Mouse (Mus musculus): ENCODE measurements at regions not wholly inside any gene's neighbourhood (a gene's known extent, or its start where the extent isn't known, plus 50 kb on each side); places are given as distances from the start of the nearest gene placed in this dataset.

DNA sequence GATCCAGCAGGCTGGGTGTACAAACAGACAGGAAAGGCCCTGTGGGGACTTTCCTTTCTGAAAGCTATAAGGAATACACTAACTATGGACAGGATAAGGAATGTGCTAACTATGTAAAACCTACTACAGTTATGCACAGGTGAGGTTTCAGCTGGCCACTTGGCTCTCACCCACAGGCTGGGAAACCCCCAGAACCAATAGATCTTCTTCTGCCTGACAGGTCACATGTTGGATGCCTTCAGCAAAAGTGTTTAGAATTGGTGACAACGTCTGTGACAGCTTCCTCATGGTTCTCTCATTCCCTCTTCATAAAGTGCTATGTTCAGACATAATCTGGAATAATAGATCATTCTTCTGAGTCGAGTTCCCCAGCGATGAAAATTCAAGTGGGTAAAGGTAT, 356.0 kb downstream of the Adgrl2 start:
- TF ChIP-seq CTCF (IDR thresholded peaks at IDR 0.05; ENCODE audit: low read depth, low read length) = no peak
- no peak for TF ChIP-seq POLR2A (IDR thresholded peaks at IDR 0.05; ENCODE audit: insufficient read depth, low read length)
- TF ChIP-seq EP300 (IDR thresholded peaks at IDR 0.05; ENCODE audit: insufficient read depth, low read depth, low read length) = no peak

All from ES-Bruce4 (cell line).